Mouse (Mus musculus): ENCODE data around the gene Ubr4. TPM values are rescaled to one million over a fixed set of nuclear protein-coding genes. Genes with fewer than 3 reads are reported as not detected.
A peak's percentile ranks its signal among the peaks of the same experiment; 100 is the strongest.

Gene Ubr4
- polyA plus RNA-seq, 1 experiment from 2014 or later: 100 TPM

GRCm38 (mm10) chr4:139368038-139368437 is 15.6 kb downstream of the Ubr4 start:
- WGBS: 96% methylated on average over 5 of the region's 5 CpGs
- H3K4me3 ChIP-seq (ENCODE audit: low read depth, low read length): no peak overlapping the region
- no peak overlapping the region for H3K4me2 ChIP-seq (ENCODE audit: low read depth, low read length, severe bottlenecking)

GRCm38 (mm10) chr4:139373130-139373529 is 20.7 kb downstream of the Ubr4 start:
- Histone ChIP-seq H3K36me3 (ENCODE audit: control insufficient read depth, insufficient read depth, low read length) (peaks cover 10% of the 10 kb centered on the region; the same call in 1 of the 2 replicates), H3K4me2 (ENCODE audit: low read depth, low read length, severe bottlenecking) (no peak overlapping the region), H3K4me1 (replicated peaks; ENCODE audit: control insufficient read depth, insufficient read depth, low read length) (no peaks in the 10 kb centered on the region), H3K4me3 (ENCODE audit: low read depth, low read length) (no peak overlapping the region), H3K27ac (ENCODE audit: low read depth, low read length) (no peak overlapping the region), H3K9me3 (ENCODE audit: control insufficient read depth, low read length) (no peaks in the 10 kb centered on the region), H3K9ac (ENCODE audit: low read length) (no peak overlapping the region), H3K27me3 (ENCODE audit: control insufficient read depth, insufficient read depth, low read length) (no peaks in the 10 kb centered on the region)
- 86% methylated on average over 4 of the region's 4 CpGs for WGBS
- DNase-seq (ENCODE audit: low spot score) (no peak), ATAC-seq (replicated peaks; ENCODE audit: low FRiP score) (no peak)

More at GRCm38 (mm10) chr4:139368038-139368437, 15.6 kb downstream of the Ubr4 start:
- DNase-seq (ENCODE audit: low spot score): no peak
- Histone ChIP-seq H3K27me3 (ENCODE audit: control insufficient read depth, insufficient read depth, low read length) (no peaks in the 10 kb centered on the region), H3K9me3 (ENCODE audit: control insufficient read depth, low read length) (no peaks in the 10 kb centered on the region), H3K4me1 (replicated peaks; ENCODE audit: control insufficient read depth, insufficient read depth, low read length) (no peaks in the 10 kb centered on the region), H3K27ac (ENCODE audit: low read depth, low read length) (no peak overlapping the region), H3K36me3 (ENCODE audit: control insufficient read depth, insufficient read depth, low read length) (peaks cover 20% of the 10 kb centered on the region; the same call in 1 of the 2 replicates), H3K9ac (ENCODE audit: low read length) (no peak overlapping the region)
- no peak for ATAC-seq (replicated peaks; ENCODE audit: low FRiP score)

- Histone ChIP-seq H3K4me2 (ENCODE audit: low read depth, low read length, severe bottlenecking) (no peak overlapping the region), H3K9me3 (ENCODE audit: control insufficient read depth, low read length) (no peaks in the 10 kb centered on the region), H3K4me3 (ENCODE audit: low read depth, low read length) (no peak overlapping the region), H3K27ac (ENCODE audit: low read depth, low read length) (no peak overlapping the region), H3K4me1 (replicated peaks; ENCODE audit: control insufficient read depth, insufficient read depth, low read length) (no peaks in the 10 kb centered on the region), H3K27me3 (ENCODE audit: control insufficient read depth, insufficient read depth, low read length) (no peaks in the 10 kb centered on the region), H3K9ac (ENCODE audit: low read length) (no peak overlapping the region), H3K36me3 (ENCODE audit: control insufficient read depth, insufficient read depth, low read length) (peaks cover 8% of the 10 kb centered on the region; the same call in 1 of the 2 replicates)
- no peak for DNase-seq (ENCODE audit: low spot score)
- 92% methylated on average over 10 of the region's 10 CpGs for WGBS
- ATAC-seq (replicated peaks; ENCODE audit: low FRiP score): no peak
These were observed 21.1 kb downstream of the Ubr4 start for GRCm38 (mm10) chr4:139373531-139373930.

- Histone ChIP-seq H3K4me2 (ENCODE audit: low read depth, low read length, severe bottlenecking) (peak overlapping the region; percentile 74), H3K9me3 (ENCODE audit: control insufficient read depth, low read length) (no peaks in the 10 kb centered on the region), H3K4me3 (ENCODE audit: low read depth, low read length) (peak overlapping the region; percentile 97), H3K4me1 (replicated peaks; ENCODE audit: control insufficient read depth, insufficient read depth, low read length) (no peaks in the 10 kb centered on the region; the same call in 1 of the 2 replicates), H3K9ac (ENCODE audit: low read length) (peak overlapping the region; percentile 88), H3K36me3 (ENCODE audit: control insufficient read depth, insufficient read depth, low read length) (no peaks in the 10 kb centered on the region; the same call in 1 of the 2 replicates), H3K27me3 (ENCODE audit: control insufficient read depth, insufficient read depth, low read length) (no peaks in the 10 kb centered on the region), H3K27ac (ENCODE audit: low read depth, low read length) (peak overlapping the region; percentile 66; the same call in 1 of the 2 replicates)
- ATAC-seq (replicated peaks; ENCODE audit: low FRiP score) (no peak; the same call in 1 of the 2 replicates), DNase-seq (ENCODE audit: low spot score) (no peak)
- 15% methylated on average over 8 of the region's 8 CpGs for WGBS
These were observed 27.3 kb downstream of the Ubr4 start for GRCm38 (mm10) chr4:139379719-139380118.

- peak; percentile 96 for ATAC-seq (replicated peaks; ENCODE audit: low FRiP score)
- under 1% methylated on average over 54 of the region's 54 CpGs for WGBS
- Histone ChIP-seq H3K27ac (ENCODE audit: low read depth, low read length) (peak overlapping the region; percentile 66), H3K9ac (ENCODE audit: low read length) (peak overlapping the region; percentile 88), H3K4me2 (ENCODE audit: low read depth, low read length, severe bottlenecking) (peak overlapping the region; percentile 86), H3K9me3 (ENCODE audit: control insufficient read depth, low read length) (no peaks in the 10 kb centered on the region), H3K4me1 (replicated peaks; ENCODE audit: control insufficient read depth, insufficient read depth, low read length) (no peaks in the 10 kb centered on the region; the same call in 1 of the 2 replicates), H3K4me3 (ENCODE audit: low read depth, low read length) (peak overlapping the region; percentile 97), H3K27me3 (ENCODE audit: control insufficient read depth, insufficient read depth, low read length) (no peaks in the 10 kb centered on the region), H3K36me3 (ENCODE audit: control insufficient read depth, insufficient read depth, low read length) (no peaks in the 10 kb centered on the region; the same call in 1 of the 2 replicates)
- DNase-seq (ENCODE audit: low spot score): peak; percentile 100
These were observed 27.9 kb downstream of the Ubr4 start for GRCm38 (mm10) chr4:139380207-139380748.

- Histone ChIP-seq H3K4me1 (replicated peaks; ENCODE audit: control insufficient read depth, insufficient read depth, low read length) (no peaks in the 10 kb centered on the region; the same call in 1 of the 2 replicates), H3K4me2 (ENCODE audit: low read depth, low read length, severe bottlenecking) (peak overlapping the region; percentile 86), H3K9ac (ENCODE audit: low read length) (peak overlapping the region; percentile 76), H3K9me3 (ENCODE audit: control insufficient read depth, low read length) (no peaks in the 10 kb centered on the region), H3K4me3 (ENCODE audit: low read depth, low read length) (peak overlapping the region; percentile 97), H3K36me3 (ENCODE audit: control insufficient read depth, insufficient read depth, low read length) (no peaks in the 10 kb centered on the region; the same call in 1 of the 2 replicates), H3K27ac (ENCODE audit: low read depth, low read length) (peak overlapping the region; percentile 53; the same call in 1 of the 2 replicates), H3K27me3 (ENCODE audit: control insufficient read depth, insufficient read depth, low read length) (no peaks in the 10 kb centered on the region)
- DNase-seq (ENCODE audit: low spot score) (no peak), ATAC-seq (replicated peaks; ENCODE audit: low FRiP score) (no peak; the same call in 1 of the 2 replicates)
- 4% methylated on average over 38 of the region's 44 CpGs for WGBS
These were observed 28.5 kb downstream of the Ubr4 start for GRCm38 (mm10) chr4:139380775-139381451.

GRCm38 (mm10) chr4:139381452-139381845 is 29.0 kb downstream of the Ubr4 start:
- 60% methylated on average over 4 of the region's 4 CpGs for WGBS
- Histone ChIP-seq H3K27me3 (ENCODE audit: control insufficient read depth, insufficient read depth, low read length) (no peaks in the 10 kb centered on the region), H3K27ac (ENCODE audit: low read depth, low read length) (no peak overlapping the region), H3K9me3 (ENCODE audit: control insufficient read depth, low read length) (no peaks in the 10 kb centered on the region), H3K36me3 (ENCODE audit: control insufficient read depth, insufficient read depth, low read length) (no peaks in the 10 kb centered on the region; the same call in 1 of the 2 replicates), H3K4me3 (ENCODE audit: low read depth, low read length) (peak overlapping the region; percentile 97), H3K9ac (ENCODE audit: low read length) (peak overlapping the region; percentile 76), H3K4me2 (ENCODE audit: low read depth, low read length, severe bottlenecking) (peak overlapping the region; percentile 86), H3K4me1 (replicated peaks; ENCODE audit: control insufficient read depth, insufficient read depth, low read length) (no peaks in the 10 kb centered on the region; the same call in 1 of the 2 replicates)
- DNase-seq (ENCODE audit: low spot score): no peak
- ATAC-seq (replicated peaks; ENCODE audit: low FRiP score): no peak

GRCm38 (mm10) chr4:139382231-139382630 is 29.8 kb downstream of the Ubr4 start:
- Histone ChIP-seq H3K4me3 (ENCODE audit: low read depth, low read length) (no peak overlapping the region), H3K9me3 (ENCODE audit: control insufficient read depth, low read length) (no peaks in the 10 kb centered on the region), H3K4me2 (ENCODE audit: low read depth, low read length, severe bottlenecking) (no peak overlapping the region), H3K9ac (ENCODE audit: low read length) (no peak overlapping the region), H3K27me3 (ENCODE audit: control insufficient read depth, insufficient read depth, low read length) (no peaks in the 10 kb centered on the region), H3K4me1 (replicated peaks; ENCODE audit: control insufficient read depth, insufficient read depth, low read length) (no peaks in the 10 kb centered on the region; the same call in 1 of the 2 replicates), H3K36me3 (ENCODE audit: control insufficient read depth, insufficient read depth, low read length) (no peaks in the 10 kb centered on the region; the same call in 1 of the 2 replicates), H3K27ac (ENCODE audit: low read depth, low read length) (no peak overlapping the region)
- DNase-seq (ENCODE audit: low spot score): no peak
- 93% methylated on average over 7 of the region's 7 CpGs for WGBS
- ATAC-seq (replicated peaks; ENCODE audit: low FRiP score): no peak
